Mouse (Mus musculus) stomach, postnatal 0 days (tissue): ENCODE data around the gene Ubash3a. TPM values are rescaled to one million over a fixed set of nuclear protein-coding genes. Genes with fewer than 3 reads are reported as not detected.
A peak's percentile ranks its signal among the peaks of the same experiment; 100 is the strongest.

Experiments used
- ATAC-seq: fragments of 200-750 bp; cut with Nextera tagmentation; 2 replicates; pipeline ENCODE4 v1.8.0; 2017; ENCODE audit not compliant: low FRiP score, low TSS enrichment
- DNase-seq: peaks from one replicate; pipeline ENCODE4 v3.0.0-alpha.2; 2016; ENCODE audit warnings: low spot score
- H3K27ac ChIP-seq: fragments of 300-500 bp; sonication (generic); replicated peaks from 2 replicates; pipeline ENCODE4 v1.5.1; 2014; ENCODE audit warnings: mild to moderate bottlenecking, control low read depth
- H3K27me3 ChIP-seq: fragments of 300-500 bp; sonication (generic); 2 replicates; pipeline ENCODE4 v1.6.1; 2014; ENCODE audit warnings: low read length; ENCODE audit not compliant: control insufficient read depth, insufficient read depth
- H3K36me3 ChIP-seq: fragments of 300-500 bp; sonication (generic); 2 replicates; pipeline ENCODE4 v1.6.1; 2014; ENCODE audit warnings: low read length, mixed read lengths; ENCODE audit not compliant: control insufficient read depth, insufficient read depth
- H3K4me1 ChIP-seq: fragments of 300-500 bp; sonication (generic); replicated peaks from 2 replicates; pipeline ENCODE4 v1.6.1; 2014; ENCODE audit warnings: antibody characterized with exemption; ENCODE audit not compliant: control insufficient read depth, insufficient read depth
- H3K4me2 ChIP-seq: fragments of 300-500 bp; sonication (generic); replicated peaks from 2 replicates; pipeline ENCODE4 v1.6.1; 2014; ENCODE audit warnings: low read depth, mild to moderate bottlenecking, control low read depth, moderate library complexity
- H3K4me3 ChIP-seq: fragments of 300-500 bp; sonication (generic); 2 replicates; pipeline ENCODE4 v1.5.1; 2014; ENCODE audit warnings: low read depth, low read length, control low read depth
- H3K9ac ChIP-seq: fragments of 300-500 bp; sonication (generic); 2 replicates; pipeline ENCODE4 v1.6.1; 2014; ENCODE audit warnings: mild to moderate bottlenecking, low read length, control low read depth, mixed read lengths
- H3K9me3 ChIP-seq: fragments of 300-500 bp; sonication (generic); 2 replicates; pipeline ENCODE4 v1.6.1; 2016; ENCODE audit warnings: low read length; ENCODE audit not compliant: control insufficient read depth
- CTCF ChIP-seq: IDR thresholded peaks from 2 replicates; pipeline ENCODE4 v1.5.1; 2016; ENCODE audit warnings: antibody characterized with exemption, low read depth, mild to moderate bottlenecking, moderate library complexity
- EP300 ChIP-seq: optimal IDR thresholded peaks from 2 replicates; pipeline ENCODE3; 2016; ENCODE audit warnings: antibody characterized with exemption
- WGBS: fragments of 180-500 bp; shearing (Covaris S2); extraction: QIAGEN DNeasy Blood & Tissue Kit; methylation state at CpG from one replicate; pipeline ENCODE4 v1.1.7; 2014; 5-methylcytosine and 5-hydroxymethylcytosine counted together
- polyA plus RNA-seq: library from polyadenylated mRNA; unstranded; fragments of >200 nt; fragmentation: Nextera tagmentation; extraction: Ambion mirVana; gene quantifications from 2 replicates; pipeline ENCODE4 v1.2.1, GENCODE M21; 2015

Gene Ubash3a
- polyA plus RNA-seq, 1 experiment from 2014 or later, result 0.13 TPM

DNA sequence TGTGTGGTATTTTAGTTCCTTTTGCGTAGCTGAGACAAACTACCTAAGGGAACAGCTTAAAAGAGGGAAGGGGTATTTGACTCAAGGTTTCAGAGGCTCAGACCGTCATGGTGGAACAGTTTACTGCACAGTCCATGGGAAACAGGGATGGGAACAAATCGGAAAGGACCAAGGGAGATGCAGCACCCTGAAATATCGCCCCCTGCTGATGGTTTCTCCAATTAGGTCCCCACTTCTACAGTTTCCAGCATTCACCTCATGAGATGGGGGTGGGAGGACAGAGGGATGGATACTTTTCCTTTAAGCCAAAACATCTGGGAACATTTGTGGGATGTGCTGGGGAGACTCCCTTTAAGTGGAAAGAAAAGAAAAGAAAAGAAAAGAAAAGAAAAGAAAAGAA is 52.2 kb downstream of the Ubash3a start:
- no peak for ATAC-seq

DNA sequence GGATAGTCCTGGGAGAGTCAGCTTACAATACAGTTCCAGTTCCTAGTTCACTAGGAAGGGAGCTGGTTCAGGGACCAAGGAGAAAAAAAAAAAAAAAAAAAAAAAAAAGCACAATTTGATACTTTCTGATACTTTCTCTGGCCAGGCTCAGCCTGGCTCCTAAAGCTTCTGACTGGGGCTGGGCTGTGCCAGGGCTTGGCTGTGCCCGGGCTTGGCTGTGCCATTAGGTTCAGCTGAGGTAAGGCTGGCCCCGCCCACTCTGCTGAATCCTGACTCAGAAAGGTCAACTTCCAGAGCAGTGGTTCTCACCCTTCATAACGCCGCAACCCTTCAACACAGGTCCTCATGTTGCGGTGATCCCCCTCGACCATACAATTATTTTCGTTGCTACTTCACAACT is 52.8 kb downstream of the Ubash3a start:
- no peaks in the 10 kb centered on the region for H3K27me3 ChIP-seq
- TF ChIP-seq CTCF (no peak), EP300 (no peak)
- no peaks in the 10 kb centered on the region for H3K4me1 ChIP-seq
- H3K9me3 ChIP-seq, result no peaks in the 10 kb centered on the region
- H3K36me3 ChIP-seq, result no peaks in the 10 kb centered on the region
- peak; percentile 48 for DNase-seq
- H3K4me3 ChIP-seq, result no peak overlapping the region
- H3K4me2 ChIP-seq, result no peak overlapping the region
- WGBS, result 66% methylated on average over 7 of the region's 7 CpGs
- H3K9ac ChIP-seq, result no peak overlapping the region
- no peak overlapping the region for H3K27ac ChIP-seq
- ATAC-seq, result no peak

More for the DNA sequence above, 52.2 kb downstream of the Ubash3a start:
- Histone ChIP-seq H3K9me3 (no peaks in the 10 kb centered on the region), H3K4me2 (no peak overlapping the region), H3K27ac (no peak overlapping the region), H3K4me3 (no peak overlapping the region), H3K4me1 (no peaks in the 10 kb centered on the region), H3K9ac (no peak overlapping the region), H3K36me3 (no peaks in the 10 kb centered on the region), H3K27me3 (no peaks in the 10 kb centered on the region)
- DNase-seq, result no peak
- peak; percentile 52 for TF ChIP-seq CTCF
- TF ChIP-seq EP300, result no peak
- 63% methylated on average over 4 of the region's 4 CpGs for WGBS

DNA sequence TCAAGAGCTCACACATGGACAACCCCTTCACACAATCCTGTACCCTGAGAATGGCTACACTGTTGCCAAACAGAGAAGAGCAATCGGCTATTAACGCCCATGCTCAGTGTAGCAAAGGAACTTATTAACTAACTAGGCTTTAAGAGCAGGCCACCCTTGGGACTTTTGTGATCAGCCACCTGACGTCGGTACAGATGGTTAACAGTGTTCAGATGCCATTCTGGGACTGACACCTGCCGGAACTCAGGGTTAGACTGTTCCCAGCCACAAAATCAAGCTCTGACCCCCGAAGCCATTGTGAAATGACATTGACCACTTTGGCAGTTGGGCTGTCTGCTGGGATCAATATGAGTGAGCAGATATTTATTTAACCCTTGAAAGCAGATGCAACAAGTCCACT is 53.7 kb downstream of the Ubash3a start:
- WGBS, result 85% methylated on average over 6 of the region's 6 CpGs
- Histone ChIP-seq H3K27ac (no peak overlapping the region), H3K4me3 (no peak overlapping the region), H3K36me3 (no peaks in the 10 kb centered on the region), H3K9ac (no peak overlapping the region), H3K4me2 (no peak overlapping the region), H3K9me3 (no peaks in the 10 kb centered on the region), H3K4me1 (no peaks in the 10 kb centered on the region), H3K27me3 (no peaks in the 10 kb centered on the region)
- ATAC-seq, result no peak
- TF ChIP-seq CTCF (no peak), EP300 (no peak)
- DNase-seq, result no peak

DNA sequence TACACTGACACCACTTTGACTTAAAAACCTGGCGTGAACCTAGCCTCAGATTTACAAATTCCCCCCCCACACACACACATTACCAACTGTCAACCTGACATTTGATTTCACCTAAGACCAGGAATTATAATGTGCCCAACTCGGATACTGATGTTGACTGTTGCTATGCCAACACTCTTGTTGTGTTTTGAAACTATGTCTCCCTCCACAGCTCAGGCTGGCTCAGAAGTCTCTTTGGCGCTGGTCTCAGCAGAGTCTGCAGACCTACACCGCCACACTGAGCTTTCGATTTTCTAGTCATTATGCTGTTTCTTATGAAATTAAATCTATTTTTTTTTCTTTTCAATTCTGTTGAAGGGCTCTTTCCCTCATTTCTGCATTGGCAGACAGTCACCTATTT is 55.0 kb downstream of the Ubash3a start:
- TF ChIP-seq CTCF, result no peak
- no peak for TF ChIP-seq EP300
- WGBS, result 51% methylated on average over 5 of the region's 5 CpGs

DNA sequence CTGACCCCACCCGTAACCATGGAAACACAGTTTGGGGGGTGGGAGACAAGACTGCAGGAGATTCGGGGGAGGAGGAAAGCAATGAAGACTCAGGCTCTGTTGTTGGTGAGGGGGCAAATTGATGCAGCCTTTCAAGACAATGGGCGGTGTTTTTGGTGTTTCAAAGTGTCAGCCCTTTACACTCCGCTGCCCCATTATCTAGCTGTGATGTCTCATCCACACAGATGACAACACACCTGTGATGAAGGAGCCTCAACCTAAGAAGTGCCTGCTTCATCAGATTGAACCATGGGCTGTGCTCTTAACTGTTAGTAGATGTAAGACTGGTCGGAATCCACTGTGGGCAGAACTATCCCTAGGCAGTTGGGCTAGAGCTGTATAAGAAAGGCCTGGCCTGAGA is 56.1 kb downstream of the Ubash3a start:
- TF ChIP-seq EP300, result no peak
- no peak for TF ChIP-seq CTCF
- Histone ChIP-seq H3K9me3 (no peaks in the 10 kb centered on the region), H3K36me3 (no peaks in the 10 kb centered on the region), H3K9ac (no peak overlapping the region), H3K27me3 (no peaks in the 10 kb centered on the region), H3K4me3 (no peak overlapping the region), H3K4me2 (no peak overlapping the region), H3K4me1 (no peaks in the 10 kb centered on the region), H3K27ac (no peak overlapping the region)
- ATAC-seq (no peak), DNase-seq (no peak)
- 94% methylated on average over 5 of the region's 5 CpGs for WGBS

More for the DNA sequence above, 55.0 kb downstream of the Ubash3a start:
- Histone ChIP-seq H3K4me3 (no peak overlapping the region), H3K9ac (no peak overlapping the region), H3K27me3 (no peaks in the 10 kb centered on the region), H3K36me3 (no peaks in the 10 kb centered on the region), H3K4me1 (no peaks in the 10 kb centered on the region), H3K9me3 (no peaks in the 10 kb centered on the region), H3K27ac (no peak overlapping the region), H3K4me2 (no peak overlapping the region)
- DNase-seq, result no peak
- no peak for ATAC-seq

DNA sequence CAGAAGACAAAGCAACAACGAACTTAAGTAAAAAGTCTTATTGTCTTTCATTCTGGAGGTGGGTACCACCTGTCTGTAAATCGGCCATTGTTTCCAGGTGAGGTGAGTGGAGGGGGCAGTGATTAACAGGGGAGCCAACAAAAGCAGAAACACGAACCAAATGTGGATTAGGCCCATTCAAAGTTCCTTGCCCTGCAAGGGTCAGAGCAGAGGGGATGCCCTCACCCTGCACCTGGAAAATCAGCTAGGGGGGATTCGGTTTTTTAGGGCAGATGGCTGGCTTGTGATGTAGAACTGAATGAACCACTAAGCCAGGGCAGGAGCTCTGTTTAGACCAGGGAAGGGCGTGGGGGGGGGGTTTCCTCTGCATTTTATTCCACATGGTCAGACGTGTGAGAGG is 56.7 kb downstream of the Ubash3a start:
- Histone ChIP-seq H3K4me3 (no peak overlapping the region), H3K9ac (no peak overlapping the region), H3K9me3 (no peaks in the 10 kb centered on the region), H3K4me2 (no peak overlapping the region), H3K36me3 (no peaks in the 10 kb centered on the region), H3K27me3 (no peaks in the 10 kb centered on the region), H3K27ac (no peak overlapping the region), H3K4me1 (no peaks in the 10 kb centered on the region)
- no peak for ATAC-seq
- 47% methylated on average over 6 of the region's 6 CpGs for WGBS
- no peak for DNase-seq
- TF ChIP-seq CTCF (no peak), EP300 (no peak)
